Mouse (Mus musculus): ENCODE measurements at regions not wholly inside any gene's neighbourhood (a gene's known extent, or its start where the extent isn't known, plus 50 kb on each side); places are given as distances from the start of the nearest gene placed in this dataset.
A peak's percentile ranks its signal among the peaks of the same experiment; 100 is the strongest.

- DNase-seq (ENCODE audit: low spot score): no peak
Measured at GRCm38 (mm10) chr13:43724161-43724560, 60.4 kb upstream of the Cd83 start.

GRCm38 (mm10) chr13:43725698-43726097 lies 58.9 kb upstream of the Cd83 start:
- peak; percentile 34 for DNase-seq (ENCODE audit: low spot score)

DNA sequence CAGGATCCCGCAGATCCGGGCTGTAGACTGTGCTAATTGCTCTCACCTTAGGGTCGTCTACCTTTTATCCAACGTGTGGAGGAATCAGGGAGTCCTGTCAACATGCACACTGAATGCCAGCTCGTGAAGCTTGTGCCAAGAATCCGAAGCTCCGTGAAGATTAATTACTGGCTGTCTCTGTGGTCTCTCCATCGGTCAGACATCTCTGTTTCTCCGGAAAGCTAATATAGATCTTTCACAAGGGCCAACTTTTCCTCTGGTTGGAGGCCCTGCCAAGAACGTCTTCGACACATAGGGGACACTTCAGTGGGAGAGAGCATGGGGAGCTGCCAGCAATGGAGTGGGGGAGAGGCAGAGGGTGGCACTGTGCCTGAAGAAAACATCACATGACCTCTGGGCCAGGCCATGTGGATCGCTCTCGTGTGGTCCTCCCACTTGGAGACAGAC lies 57.7 kb upstream of the Cd83 start:
- no peak for DNase-seq (ENCODE audit: low spot score)

DNA sequence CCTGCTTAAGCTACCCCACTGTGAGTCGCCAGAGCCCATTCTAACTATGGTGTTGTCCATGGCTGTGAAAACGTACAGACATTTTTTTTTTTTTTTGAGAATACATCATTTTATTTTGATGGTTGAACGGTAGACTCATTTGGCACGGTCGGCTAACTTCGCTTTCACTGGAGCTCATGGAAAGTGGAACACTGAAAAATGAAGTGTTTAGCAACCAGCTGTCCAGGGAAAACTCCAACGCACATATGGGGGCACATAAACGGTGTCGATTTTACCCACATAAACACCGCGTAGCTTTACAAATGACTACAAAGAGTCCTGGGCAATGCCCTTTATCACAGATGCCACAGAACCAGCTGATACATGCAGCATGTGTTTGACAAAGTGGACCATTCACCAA lies 55.0 kb upstream of the Cd83 start:
- DNase-seq (ENCODE audit: low spot score): no peak

DNA sequence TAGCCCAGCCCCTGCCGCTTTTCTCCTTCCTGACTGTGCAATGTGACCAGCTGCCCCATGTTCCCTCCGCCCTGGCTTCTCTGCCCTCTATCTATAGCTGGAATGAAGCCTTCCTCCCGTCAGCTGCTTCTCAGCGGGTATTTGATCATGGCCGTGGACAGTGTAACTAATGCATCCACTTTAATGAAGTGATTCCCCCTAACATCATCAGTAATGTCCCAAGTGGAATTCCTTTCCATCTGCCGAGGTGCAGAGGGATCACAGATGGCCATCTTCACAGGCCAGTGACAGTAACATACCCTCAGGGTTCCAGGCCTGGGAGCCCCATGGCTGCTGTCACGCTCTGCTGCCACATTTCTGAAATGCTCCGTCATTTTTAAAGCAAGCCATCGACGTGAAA lies 51.5 kb upstream of the Cd83 start:
- DNase-seq (ENCODE audit: low spot score): no peak

- no peak for DNase-seq (ENCODE audit: low spot score)
Measured at GRCm38 (mm10) chr13:43734641-43735040, 49.9 kb upstream of the Cd83 start.

Measured in T-cell, adult 2 months (primary cell).